Mouse (Mus musculus) c-Kit-positive CD71-negative TER-119-negative erythroid progenitor cells, embryonic 14.5 days (primary cell): ENCODE measurements around the gene Pex12.
"Not testable (repeated sequence)": the region's sequence is repeated elsewhere in the genome, so short reads cannot be mapped to it uniquely, and the experiment has no call there.

Source experiments
- DNase-seq: peaks from one replicate; pipeline ENCODE4 v3.0.0-alpha.2; 2013; ENCODE audit warnings: low read depth

Gene Pex12

DNA sequence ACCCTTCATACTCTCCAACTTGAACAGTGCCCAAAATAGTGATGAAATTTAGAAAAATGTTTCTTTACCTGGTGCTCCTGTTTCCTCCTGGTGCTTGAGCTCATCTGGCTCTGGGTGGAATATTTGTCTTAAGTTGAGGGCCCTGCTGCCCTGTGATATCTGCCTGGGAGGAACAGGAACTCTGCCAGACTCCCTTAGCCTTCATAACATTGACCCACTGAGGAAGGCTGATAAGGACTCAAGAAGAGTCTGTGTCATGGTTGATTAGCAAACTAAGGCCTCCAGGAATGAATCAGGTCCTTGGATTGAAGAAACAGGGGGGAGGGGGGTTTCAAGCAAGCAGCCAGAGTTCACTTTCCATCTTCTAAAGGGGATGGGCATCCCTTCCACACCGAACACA, 15.8 kb downstream of the Pex12 start, which contains the start of gene Slfn14:
Slfn14 (minus strand) TSS at position 161 of the 400 bp plus-strand sequence.
- DNase-seq = no peak

DNA sequence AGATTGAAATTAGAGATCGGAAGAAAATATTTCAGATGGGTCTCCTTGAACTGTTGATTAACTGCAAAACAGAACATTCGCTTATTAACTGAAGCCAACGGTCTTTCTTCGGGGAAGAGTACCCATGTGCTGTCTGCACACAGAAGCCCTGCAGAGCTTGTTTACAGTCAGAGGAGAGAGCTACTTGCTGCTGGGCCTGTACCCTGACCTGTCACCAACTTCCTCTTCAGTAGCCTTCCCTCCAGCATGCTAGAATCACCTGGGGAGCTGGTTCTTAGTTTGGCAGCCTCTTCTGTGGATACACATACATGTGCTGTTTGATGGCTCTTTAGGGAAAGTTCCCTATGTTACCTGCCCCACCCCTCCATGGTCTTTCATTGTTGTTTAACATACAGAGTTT, 16.8 kb downstream of the Pex12 start:
- DNase-seq = no peak

DNA sequence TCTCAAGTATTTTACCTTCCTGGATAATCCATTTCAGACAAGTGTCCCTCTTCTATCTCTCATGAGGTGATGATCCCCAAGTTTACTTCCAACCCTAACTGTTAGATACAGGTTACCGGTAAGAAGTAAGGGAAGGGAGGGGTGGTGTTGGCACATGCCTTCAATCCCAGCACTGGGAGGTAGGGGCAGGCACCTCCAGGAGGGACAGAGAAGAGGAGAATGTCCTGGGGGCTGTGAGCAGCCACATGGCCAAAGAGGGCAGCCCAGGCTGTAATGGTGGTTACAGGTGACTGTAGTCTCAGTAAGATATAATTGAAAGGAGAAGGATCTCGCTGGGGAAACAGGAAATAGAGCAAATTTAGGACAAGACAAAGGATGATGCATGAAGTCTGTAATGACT, 20.3 kb downstream of the Pex12 start:
- no peak for DNase-seq

DNA sequence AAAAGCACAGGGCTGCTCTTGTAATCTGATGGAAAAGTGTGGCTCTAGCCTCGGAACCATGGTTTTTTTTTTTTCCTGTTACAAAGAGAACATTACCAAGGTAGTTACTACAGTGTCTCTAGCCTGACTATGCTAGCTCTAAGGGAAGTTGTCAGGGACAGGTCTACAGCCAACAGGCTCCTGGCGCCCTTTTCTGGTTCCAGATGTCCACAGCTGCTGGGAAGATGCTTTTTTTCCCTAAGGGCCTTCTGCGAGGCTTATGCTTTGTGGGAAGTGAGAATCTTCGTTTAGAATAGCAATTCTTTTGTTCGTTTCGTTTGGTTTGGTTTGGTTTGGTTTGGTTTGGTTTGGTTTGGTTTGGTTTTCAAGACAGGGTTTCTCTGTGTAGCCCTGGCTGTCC, 22.7 kb downstream of the Pex12 start:
- DNase-seq = no peak

DNA sequence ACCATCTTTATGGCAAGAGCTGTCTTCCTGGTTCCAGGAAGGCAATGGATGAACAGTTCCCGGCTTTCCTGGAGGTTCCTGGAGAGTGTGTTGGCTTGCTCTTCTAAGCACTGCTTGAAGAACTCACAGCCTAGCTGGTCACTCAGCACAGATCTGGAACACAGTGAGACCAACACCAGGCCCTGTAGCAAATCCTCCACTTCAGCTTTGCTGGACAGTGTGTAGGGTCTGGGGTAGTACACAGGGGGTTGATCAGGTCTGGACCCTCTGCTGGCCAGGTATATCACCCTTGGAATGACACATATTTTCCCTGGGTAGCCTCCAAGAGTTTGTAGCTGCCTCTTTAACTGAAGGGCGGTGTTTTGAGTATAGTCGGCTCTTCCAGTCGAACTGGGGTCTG, 23.4 kb downstream of the Pex12 start:
- DNase-seq = no peak

DNA sequence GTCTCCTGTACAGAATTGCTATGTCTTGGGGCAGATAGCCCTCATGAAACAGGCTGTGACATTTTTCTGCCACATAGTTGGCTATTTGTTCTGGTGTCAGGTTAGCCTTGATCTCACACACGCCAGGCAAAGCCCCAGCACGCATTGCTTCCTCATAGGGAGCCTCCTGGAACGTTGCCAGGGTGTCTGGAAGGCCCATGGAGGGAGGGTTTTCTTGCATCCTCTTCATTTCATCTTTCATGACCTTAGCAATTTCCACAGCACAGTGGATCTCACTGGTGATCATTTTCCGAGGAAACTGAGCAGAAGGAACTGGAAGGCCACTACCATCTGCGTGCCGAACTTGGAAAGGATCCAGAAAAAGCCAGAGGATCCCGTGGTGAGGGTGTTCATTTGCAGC, 26.1 kb downstream of the Pex12 start:
- no peak for DNase-seq

DNA sequence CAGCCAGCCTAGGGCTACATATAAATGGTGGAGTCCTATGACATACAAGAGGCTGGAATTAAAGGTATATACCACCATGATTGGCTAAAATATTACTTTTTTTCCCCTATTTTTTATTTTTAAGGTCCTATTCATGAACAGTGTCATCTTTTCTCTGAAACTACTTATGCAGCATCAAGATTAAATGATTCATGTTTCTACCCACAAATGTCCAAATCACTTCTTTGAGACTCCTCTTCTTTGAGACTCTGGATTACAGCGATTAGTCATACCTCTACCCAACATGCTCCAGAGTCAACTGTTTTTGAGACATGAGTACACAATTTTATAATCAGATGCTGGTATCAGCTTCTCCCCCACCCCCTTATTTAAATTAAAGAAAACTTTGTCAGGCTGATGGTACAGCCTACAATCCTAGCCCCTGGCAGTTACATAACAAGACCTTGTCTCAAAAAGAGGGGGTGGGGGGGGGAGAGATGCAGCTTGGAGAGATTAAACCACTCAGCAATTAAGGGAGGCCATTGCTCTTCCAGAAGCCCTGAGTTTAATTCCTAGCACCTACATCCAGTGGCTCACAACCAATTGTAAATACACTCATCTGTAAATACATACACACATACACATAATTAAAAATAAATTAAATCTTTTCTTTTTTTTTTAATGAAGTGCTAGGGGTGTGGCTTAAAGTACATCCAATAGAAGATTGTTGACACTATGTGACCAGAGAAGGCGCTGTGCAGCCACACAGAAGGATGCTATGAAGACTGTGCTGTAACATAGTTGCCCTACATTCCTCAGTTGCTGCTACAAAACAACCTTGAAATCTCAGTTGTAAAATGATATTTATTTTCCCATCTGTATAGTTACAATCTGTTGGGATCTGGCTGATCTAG, 30.2 kb downstream of the Pex12 start:
- peak; percentile 47 for DNase-seq

DNA sequence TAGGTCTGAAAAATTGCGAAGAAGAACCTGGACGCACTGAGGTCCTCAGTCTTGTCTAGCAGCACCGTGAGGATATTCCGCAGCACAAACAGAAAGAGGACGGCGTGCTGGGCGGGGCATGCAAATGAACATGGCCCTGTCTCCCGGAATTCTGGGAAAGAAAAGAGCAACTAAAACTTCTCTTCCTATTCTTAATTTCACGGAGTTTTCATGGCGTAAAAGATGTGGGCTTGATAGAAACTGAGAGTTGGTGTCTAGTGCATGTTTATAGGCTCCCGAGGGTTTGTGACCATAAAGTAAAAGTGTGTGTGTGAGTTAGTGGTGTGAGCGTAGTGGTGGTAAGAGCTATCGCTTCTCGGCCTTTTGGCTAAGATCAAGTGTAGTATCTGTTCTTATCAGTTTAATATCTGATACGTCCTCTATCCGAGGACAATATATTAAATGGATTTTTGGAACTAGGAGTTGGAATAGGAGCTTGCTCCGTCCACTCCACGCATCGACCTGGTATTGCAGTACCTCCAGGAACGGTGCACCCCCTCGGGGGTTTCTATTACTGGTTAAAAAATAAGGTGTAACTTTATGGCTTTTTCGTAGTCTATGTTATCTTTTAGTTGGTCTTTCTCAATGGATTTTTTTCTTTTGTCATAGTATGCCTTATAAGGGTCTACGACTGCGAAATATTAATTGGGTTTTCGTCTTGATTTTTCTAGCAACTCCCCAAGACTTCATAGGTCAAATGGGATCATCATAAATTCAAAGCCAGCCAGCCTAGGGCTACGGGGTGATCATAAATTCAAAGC, 31.0 kb downstream of the Pex12 start:
- peak; percentile 76 for DNase-seq

DNA sequence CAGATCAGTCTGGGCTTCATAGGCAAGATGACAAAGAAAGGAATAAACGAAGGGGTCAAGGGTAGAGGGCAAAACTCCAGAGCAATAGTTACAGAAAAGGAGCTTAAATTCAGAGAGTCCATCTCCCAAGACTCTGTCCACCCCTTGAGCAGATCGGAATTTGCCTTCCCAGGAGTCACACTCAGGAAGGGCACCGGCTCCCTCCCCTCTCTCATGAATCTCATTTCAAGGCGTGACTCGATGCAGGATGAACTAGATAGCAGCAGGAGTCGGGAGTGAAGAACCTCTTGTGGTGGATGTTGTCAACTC, 31.6 kb downstream of the Pex12 start:
- no peak for DNase-seq

DNA sequence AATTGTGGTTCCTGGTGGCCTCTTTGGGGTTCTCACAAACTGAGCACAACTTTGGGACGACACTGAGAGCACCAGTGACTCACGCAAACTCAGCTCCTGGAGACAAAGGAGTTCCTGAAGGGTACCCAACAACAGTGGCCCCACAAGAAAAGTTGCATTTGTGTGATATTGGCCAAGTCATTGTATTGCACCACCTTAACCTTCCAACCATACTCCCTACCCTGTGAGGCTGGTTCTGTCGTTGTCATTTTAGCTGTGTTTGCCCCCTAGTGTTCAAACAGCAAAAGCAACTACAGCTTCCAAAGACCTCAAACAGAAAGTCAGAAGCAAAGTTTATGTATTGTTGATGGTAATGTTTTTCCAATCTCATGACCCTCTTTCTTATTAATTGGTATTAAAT, 39.2 kb downstream of the Pex12 start:
- peak; percentile 20 for DNase-seq

DNA sequence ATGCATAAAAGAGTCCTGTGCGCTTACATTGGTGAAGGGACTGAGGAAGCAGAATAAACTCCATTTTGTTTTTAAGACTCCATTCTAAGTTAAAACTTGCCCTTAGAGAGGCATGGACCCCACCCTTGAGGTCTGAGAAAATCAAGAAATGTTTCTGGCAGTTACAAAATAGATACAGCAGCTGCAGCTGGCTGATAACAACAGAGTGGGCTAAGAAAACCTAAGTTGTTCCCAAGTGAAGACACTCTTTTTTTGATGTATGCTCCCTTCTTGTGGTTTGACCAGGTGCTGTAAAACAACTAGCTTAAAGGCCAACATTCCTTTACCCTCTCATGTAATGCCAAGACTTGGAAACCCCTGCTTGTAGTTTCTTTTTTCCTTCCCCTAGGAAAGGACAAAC, 39.7 kb downstream of the Pex12 start:
- peak; percentile 24 for DNase-seq

DNA sequence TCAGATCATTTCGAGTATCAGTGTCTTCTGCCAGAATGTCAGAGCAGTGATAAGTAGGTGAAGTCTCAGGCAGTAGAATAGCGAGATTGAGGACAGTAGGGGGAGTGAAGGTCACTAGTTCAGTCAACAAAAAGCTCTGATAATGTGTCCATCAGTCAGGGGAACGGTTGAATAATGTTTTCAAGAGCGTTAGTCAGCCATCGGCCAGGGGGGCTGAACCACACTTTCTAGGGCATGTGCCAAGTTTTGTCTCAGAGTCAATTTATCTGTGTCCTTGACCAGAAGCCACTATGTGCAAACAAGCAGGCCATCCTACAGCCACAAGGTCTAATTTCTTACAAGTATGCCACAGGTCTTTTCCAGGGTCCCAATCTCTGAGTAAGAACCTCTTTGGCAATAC, 45.2 kb downstream of the Pex12 start:
- DNase-seq = not testable (repeated sequence)
